Mouse (Mus musculus): ENCODE data around the gene Sox10. TPM values are rescaled to one million over a fixed set of nuclear protein-coding genes. Genes with fewer than 3 reads are reported as not detected.

Gene Sox10
- polyA plus RNA-seq, 1 experiment from 2014 or later, result 17.2 TPM

DNA sequence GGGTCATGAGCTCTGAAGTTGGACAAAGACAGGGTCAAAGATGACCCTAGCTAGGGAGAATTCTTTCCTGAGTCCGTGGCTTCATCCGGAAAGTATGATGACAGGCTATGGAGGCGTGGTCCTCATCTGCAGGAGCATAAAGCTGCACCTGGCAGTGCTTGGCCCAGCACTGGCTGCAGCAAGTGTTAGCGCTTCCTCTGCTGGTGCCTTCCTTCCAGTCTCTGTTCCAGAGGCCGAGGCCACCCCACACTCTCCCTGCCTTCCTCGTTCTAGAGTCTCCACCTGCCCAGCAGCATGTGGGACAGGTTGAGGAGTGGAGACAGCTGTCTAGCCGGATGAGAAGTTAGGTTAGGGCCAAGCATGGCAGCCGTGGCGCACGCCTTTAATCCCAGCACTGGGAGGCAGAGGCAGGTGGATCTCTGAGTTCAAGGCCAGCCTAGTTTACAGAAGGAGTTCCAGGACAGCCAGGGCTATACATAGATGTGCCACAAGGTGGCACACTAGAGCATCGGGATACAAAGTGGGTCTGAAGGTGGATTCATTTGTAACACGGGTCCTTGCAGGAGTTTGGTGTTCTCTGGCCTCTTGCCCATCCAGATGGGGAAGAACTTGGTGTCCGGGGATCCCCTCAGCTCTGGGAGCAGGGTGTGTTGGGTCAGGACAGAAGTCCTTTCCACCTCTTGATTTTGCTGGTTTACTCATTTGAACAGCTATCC, 38.7 kb downstream of the Sox10 start:
- no peak overlapping the region for H3K4me3 ChIP-seq (ENCODE audit: low read depth, low read length)
- no peak for ATAC-seq (replicated peaks; ENCODE audit: low FRiP score, low TSS enrichment, low read depth)
- no peak overlapping the region for H3K27ac ChIP-seq (ENCODE audit: low read depth)
- WGBS, result 81% methylated on average over 13 of the region's 13 CpGs
- no peak for DNase-seq (ENCODE audit: low spot score)
- H3K36me3 ChIP-seq (ENCODE audit: control insufficient read depth, insufficient read depth, low read length), result peaks cover 80% of the 10 kb centered on the region
- H3K4me2 ChIP-seq (ENCODE audit: low read length), result no peak overlapping the region
- H3K9me3 ChIP-seq (ENCODE audit: control insufficient read depth, low read length), result no peaks in the 10 kb centered on the region
- no peak overlapping the region for H3K9ac ChIP-seq (ENCODE audit: low read length)
- H3K27me3 ChIP-seq (replicated peaks; ENCODE audit: control insufficient read depth, insufficient read depth, low read length), result no peaks in the 10 kb centered on the region
- H3K4me1 ChIP-seq (replicated peaks; ENCODE audit: control insufficient read depth, insufficient read depth, low read length), result no peaks in the 10 kb centered on the region

- no peak overlapping the region for H3K4me2 ChIP-seq (ENCODE audit: low read length)
- H3K4me3 ChIP-seq (ENCODE audit: low read depth, low read length), result no peak overlapping the region
- H3K9ac ChIP-seq (ENCODE audit: low read length), result no peak overlapping the region
- H3K9me3 ChIP-seq (ENCODE audit: control insufficient read depth, low read length), result no peaks in the 10 kb centered on the region
- DNase-seq (ENCODE audit: low spot score) (no peak), ATAC-seq (replicated peaks; ENCODE audit: low FRiP score, low TSS enrichment, low read depth) (no peak)
- 85% methylated on average over 10 of the region's 10 CpGs for WGBS
- H3K27ac ChIP-seq (ENCODE audit: low read depth), result no peak overlapping the region
- no peaks in the 10 kb centered on the region for H3K27me3 ChIP-seq (replicated peaks; ENCODE audit: control insufficient read depth, insufficient read depth, low read length)
- peaks cover 80% of the 10 kb centered on the region for H3K36me3 ChIP-seq (ENCODE audit: control insufficient read depth, insufficient read depth, low read length)
- H3K4me1 ChIP-seq (replicated peaks; ENCODE audit: control insufficient read depth, insufficient read depth, low read length), result no peaks in the 10 kb centered on the region
Observed at GRCm38 (mm10) chr15:79124331-79124875, 40.6 kb downstream of the Sox10 start.

GRCm38 (mm10) chr15:79123751-79124150, 41.3 kb downstream of the Sox10 start:
- H3K27ac ChIP-seq (ENCODE audit: low read depth), result no peak overlapping the region
- no peak overlapping the region for H3K4me3 ChIP-seq (ENCODE audit: low read depth, low read length)
- H3K9me3 ChIP-seq (ENCODE audit: control insufficient read depth, low read length), result no peaks in the 10 kb centered on the region
- no peak for DNase-seq (ENCODE audit: low spot score)
- no peak overlapping the region for H3K9ac ChIP-seq (ENCODE audit: low read length)
- H3K4me2 ChIP-seq (ENCODE audit: low read length), result no peak overlapping the region
- no peak for ATAC-seq (replicated peaks; ENCODE audit: low FRiP score, low TSS enrichment, low read depth)
- no peaks in the 10 kb centered on the region for H3K27me3 ChIP-seq (replicated peaks; ENCODE audit: control insufficient read depth, insufficient read depth, low read length)
- WGBS, result 85% methylated on average over 6 of the region's 6 CpGs
- H3K36me3 ChIP-seq (ENCODE audit: control insufficient read depth, insufficient read depth, low read length), result peaks cover 84% of the 10 kb centered on the region
- H3K4me1 ChIP-seq (replicated peaks; ENCODE audit: control insufficient read depth, insufficient read depth, low read length), result no peaks in the 10 kb centered on the region

- H3K9me3 ChIP-seq (ENCODE audit: control insufficient read depth, low read length), result no peaks in the 10 kb centered on the region
- 82% methylated on average over 13 of the region's 13 CpGs for whole genome bisulfite sequencing
- H3K36me3 ChIP-seq (ENCODE audit: control insufficient read depth, insufficient read depth, low read length), result peaks cover 91% of the 10 kb centered on the region
- no peak overlapping the region for H3K4me3 ChIP-seq (ENCODE audit: low read depth, low read length)
- ATAC-seq (replicated peaks; ENCODE audit: low FRiP score, low TSS enrichment, low read depth), result no peak
- no peak overlapping the region for H3K4me2 ChIP-seq (ENCODE audit: low read length)
- DNase-seq (ENCODE audit: low spot score), result no peak
- H3K27me3 ChIP-seq (replicated peaks; ENCODE audit: control insufficient read depth, insufficient read depth, low read length), result no peaks in the 10 kb centered on the region
- no peak overlapping the region for H3K27ac ChIP-seq (ENCODE audit: low read depth)
- H3K9ac ChIP-seq (ENCODE audit: low read length), result no peak overlapping the region
- no peaks in the 10 kb centered on the region for H3K4me1 ChIP-seq (replicated peaks; ENCODE audit: control insufficient read depth, insufficient read depth, low read length)
Observed at GRCm38 (mm10) chr15:79122546-79122945, 42.5 kb downstream of the Sox10 start.

GRCm38 (mm10) chr15:79122119-79122518, 42.9 kb downstream of the Sox10 start:
- no peaks in the 10 kb centered on the region for H3K27me3 ChIP-seq (replicated peaks; ENCODE audit: control insufficient read depth, insufficient read depth, low read length)
- no peak overlapping the region for H3K4me2 ChIP-seq (ENCODE audit: low read length)
- H3K9ac ChIP-seq (ENCODE audit: low read length), result no peak overlapping the region
- no peaks in the 10 kb centered on the region for H3K4me1 ChIP-seq (replicated peaks; ENCODE audit: control insufficient read depth, insufficient read depth, low read length)
- no peaks in the 10 kb centered on the region for H3K9me3 ChIP-seq (ENCODE audit: control insufficient read depth, low read length)
- H3K4me3 ChIP-seq (ENCODE audit: low read depth, low read length), result no peak overlapping the region
- H3K36me3 ChIP-seq (ENCODE audit: control insufficient read depth, insufficient read depth, low read length), result peaks cover 91% of the 10 kb centered on the region
- no peak overlapping the region for H3K27ac ChIP-seq (ENCODE audit: low read depth)
- no peak for ATAC-seq (replicated peaks; ENCODE audit: low FRiP score, low TSS enrichment, low read depth)
- 79% methylated on average over 4 of the region's 4 CpGs for WGBS
- no peak for DNase-seq (ENCODE audit: low spot score)

DNA sequence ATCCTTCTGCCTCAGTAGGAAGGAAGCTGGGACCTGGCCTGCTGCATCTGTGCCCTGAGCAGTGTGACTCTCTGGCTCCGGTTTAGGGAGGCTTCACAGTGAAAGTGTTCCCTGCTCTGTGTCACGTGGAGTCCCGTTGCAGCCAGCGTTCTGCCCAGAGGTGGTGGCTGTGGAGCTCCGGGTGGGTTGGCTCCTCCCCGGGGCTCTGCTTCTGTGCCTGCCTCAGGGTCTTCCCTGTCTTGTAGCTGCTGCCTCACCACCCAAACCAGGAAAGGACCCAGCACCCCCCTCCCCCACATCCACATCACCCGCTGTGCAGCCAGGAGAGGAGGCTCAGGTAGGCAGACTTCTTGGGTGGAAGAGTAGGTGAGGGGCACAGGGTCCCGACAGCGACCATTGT, 45.5 kb downstream of the Sox10 start:
- H3K36me3 ChIP-seq (ENCODE audit: control insufficient read depth, insufficient read depth, low read length), result peaks cover 90% of the 10 kb centered on the region
- no peak overlapping the region for H3K4me3 ChIP-seq (ENCODE audit: low read depth, low read length)
- H3K27ac ChIP-seq (ENCODE audit: low read depth), result no peak overlapping the region
- no peaks in the 10 kb centered on the region for H3K27me3 ChIP-seq (replicated peaks; ENCODE audit: control insufficient read depth, insufficient read depth, low read length)
- no peak overlapping the region for H3K4me2 ChIP-seq (ENCODE audit: low read length)
- no peaks in the 10 kb centered on the region for H3K4me1 ChIP-seq (replicated peaks; ENCODE audit: control insufficient read depth, insufficient read depth, low read length)
- WGBS, result 74% methylated on average over 9 of the region's 9 CpGs
- no peaks in the 10 kb centered on the region for H3K9me3 ChIP-seq (ENCODE audit: control insufficient read depth, low read length)
- H3K9ac ChIP-seq (ENCODE audit: low read length), result no peak overlapping the region
- ATAC-seq (replicated peaks; ENCODE audit: low FRiP score, low TSS enrichment, low read depth), result no peak
- DNase-seq (ENCODE audit: low spot score), result no peak

GRCm38 (mm10) chr15:79115276-79115675, 49.8 kb downstream of the Sox10 start:
- Histone ChIP-seq H3K4me3 (ENCODE audit: low read depth, low read length) (no peak overlapping the region), H3K9ac (ENCODE audit: low read length) (no peak overlapping the region), H3K4me1 (replicated peaks; ENCODE audit: control insufficient read depth, insufficient read depth, low read length) (peaks cover 13% of the 10 kb centered on the region), H3K27ac (ENCODE audit: low read depth) (no peak overlapping the region), H3K36me3 (ENCODE audit: control insufficient read depth, insufficient read depth, low read length) (peaks cover 56% of the 10 kb centered on the region), H3K27me3 (replicated peaks; ENCODE audit: control insufficient read depth, insufficient read depth, low read length) (no peaks in the 10 kb centered on the region), H3K4me2 (ENCODE audit: low read length) (no peak overlapping the region), H3K9me3 (ENCODE audit: control insufficient read depth, low read length) (no peaks in the 10 kb centered on the region)
- WGBS, result 54% methylated on average over 5 of the region's 5 CpGs
- DNase-seq (ENCODE audit: low spot score) (no peak), ATAC-seq (replicated peaks; ENCODE audit: low FRiP score, low TSS enrichment, low read depth) (no peak)

GRCm38 (mm10) chr15:79111774-79112173, 53.3 kb downstream of the Sox10 start:
- Histone ChIP-seq H3K9me3 (ENCODE audit: control insufficient read depth, low read length) (no peaks in the 10 kb centered on the region), H3K4me3 (ENCODE audit: low read depth, low read length) (no peak overlapping the region), H3K27ac (ENCODE audit: low read depth) (no peak overlapping the region), H3K4me2 (ENCODE audit: low read length) (peak overlapping the region; percentile 63), H3K27me3 (replicated peaks; ENCODE audit: control insufficient read depth, insufficient read depth, low read length) (no peaks in the 10 kb centered on the region), H3K4me1 (replicated peaks; ENCODE audit: control insufficient read depth, insufficient read depth, low read length) (peaks cover 21% of the 10 kb centered on the region), H3K36me3 (ENCODE audit: control insufficient read depth, insufficient read depth, low read length) (peaks cover 22% of the 10 kb centered on the region), H3K9ac (ENCODE audit: low read length) (no peak overlapping the region)
- ATAC-seq (replicated peaks; ENCODE audit: low FRiP score, low TSS enrichment, low read depth) (no peak), DNase-seq (ENCODE audit: low spot score) (no peak)
- 64% methylated on average over 4 of the region's 4 CpGs for WGBS

- Histone ChIP-seq H3K4me1 (replicated peaks; ENCODE audit: control insufficient read depth, insufficient read depth, low read length) (peaks cover 21% of the 10 kb centered on the region), H3K27me3 (replicated peaks; ENCODE audit: control insufficient read depth, insufficient read depth, low read length) (no peaks in the 10 kb centered on the region), H3K4me3 (ENCODE audit: low read depth, low read length) (peak overlapping the region; percentile 86), H3K36me3 (ENCODE audit: control insufficient read depth, insufficient read depth, low read length) (peaks cover 10% of the 10 kb centered on the region), H3K9ac (ENCODE audit: low read length) (0 out of 2 replicates have a peak overlapping the region, but pooled peaks have one; percentile 85), H3K27ac (ENCODE audit: low read depth) (no peak overlapping the region), H3K9me3 (ENCODE audit: control insufficient read depth, low read length) (no peaks in the 10 kb centered on the region), H3K4me2 (ENCODE audit: low read length) (peak overlapping the region; percentile 63)
- 64% methylated on average over 2 of the region's 2 CpGs for WGBS
- ATAC-seq (replicated peaks; ENCODE audit: low FRiP score, low TSS enrichment, low read depth), result no peak
- no peak for DNase-seq (ENCODE audit: low spot score)
Observed at GRCm38 (mm10) chr15:79110528-79110927, 54.5 kb downstream of the Sox10 start.

Data from intestine, embryonic 14.5 days (tissue).